Mouse (Mus musculus): Measurements from ENCODE around the gene 9330182O14Rik.
A peak's percentile ranks its signal among the peaks of the same experiment; 100 is the strongest.

Gene 9330182O14Rik

DNA sequence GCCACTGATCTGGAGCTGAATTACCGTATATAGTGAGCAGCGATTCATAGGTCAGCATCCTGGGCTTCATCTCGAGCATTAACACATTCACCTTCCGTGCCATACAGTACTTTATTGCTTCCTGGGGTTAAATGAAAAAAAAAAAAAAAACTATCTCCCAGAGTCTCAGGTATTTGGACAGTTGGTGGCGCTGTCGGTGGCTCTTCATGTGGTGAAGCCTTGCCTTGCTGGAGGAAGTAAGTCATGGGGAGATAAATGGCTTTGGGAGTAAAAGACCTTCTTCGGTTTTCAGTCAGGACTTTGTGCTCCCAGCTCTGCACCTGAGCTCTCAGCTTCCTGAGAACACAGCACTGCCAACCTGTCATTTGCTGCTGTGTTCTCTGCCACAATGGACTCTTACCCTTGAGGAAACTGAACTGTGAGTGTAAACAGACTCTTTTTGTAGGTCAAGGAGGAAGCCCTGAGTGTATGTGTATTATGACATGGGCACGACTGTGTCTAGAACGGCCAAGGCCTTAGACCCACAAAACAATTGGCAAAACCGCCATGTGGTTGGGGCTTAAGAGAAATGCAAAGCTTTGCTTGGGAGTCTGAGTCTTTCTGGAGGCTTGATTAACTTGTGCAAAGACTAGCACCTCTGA, at the start of gene 9330182O14Rik:
Gene 9330182O14Rik, plus strand, starts transcription at position 214 of the 641 bp plus-strand sequence.
- peak; percentile 11 for DNase-seq (ENCODE audit: low read depth)

DNA sequence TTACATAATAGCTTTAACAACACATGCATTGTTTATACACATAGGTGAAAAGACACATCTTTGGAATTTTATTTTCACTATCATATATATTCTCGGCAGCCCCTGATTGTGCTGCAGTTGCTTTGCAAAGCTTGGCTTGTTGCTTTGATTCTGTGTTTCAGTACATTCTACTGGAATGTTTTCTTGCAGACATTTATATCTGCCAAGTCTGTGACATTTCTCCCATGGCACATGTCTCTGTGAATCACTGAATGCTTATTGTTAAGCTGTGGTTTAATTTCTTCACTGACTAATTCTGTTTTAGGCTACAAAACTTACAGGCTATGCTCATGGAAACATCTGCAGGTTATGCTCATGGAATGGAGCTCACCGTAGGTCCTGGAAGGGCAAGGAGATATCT, 30.9 kb upstream of the 9330182O14Rik start:
- no peak for DNase-seq (ENCODE audit: low read depth)

DNA sequence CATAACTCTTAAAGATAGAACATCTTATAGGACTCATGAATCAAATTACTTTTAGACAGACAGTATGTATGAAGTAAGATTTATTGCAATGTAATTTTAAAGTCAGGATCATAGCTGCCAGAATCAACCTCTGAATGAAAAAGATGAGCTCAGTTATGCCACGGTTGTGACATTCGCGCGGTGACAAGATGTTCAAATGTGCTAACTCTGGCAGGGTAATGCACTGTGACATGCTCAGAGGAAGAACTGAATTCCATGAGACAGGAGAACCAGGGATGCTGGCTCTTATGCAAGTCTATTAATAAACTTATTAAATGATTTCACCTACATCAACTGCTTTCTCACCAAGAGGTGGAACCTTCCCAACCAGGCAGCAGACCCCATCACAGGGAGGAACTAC, 28.5 kb upstream of the 9330182O14Rik start:
- DNase-seq (ENCODE audit: low read depth): no peak

DNA sequence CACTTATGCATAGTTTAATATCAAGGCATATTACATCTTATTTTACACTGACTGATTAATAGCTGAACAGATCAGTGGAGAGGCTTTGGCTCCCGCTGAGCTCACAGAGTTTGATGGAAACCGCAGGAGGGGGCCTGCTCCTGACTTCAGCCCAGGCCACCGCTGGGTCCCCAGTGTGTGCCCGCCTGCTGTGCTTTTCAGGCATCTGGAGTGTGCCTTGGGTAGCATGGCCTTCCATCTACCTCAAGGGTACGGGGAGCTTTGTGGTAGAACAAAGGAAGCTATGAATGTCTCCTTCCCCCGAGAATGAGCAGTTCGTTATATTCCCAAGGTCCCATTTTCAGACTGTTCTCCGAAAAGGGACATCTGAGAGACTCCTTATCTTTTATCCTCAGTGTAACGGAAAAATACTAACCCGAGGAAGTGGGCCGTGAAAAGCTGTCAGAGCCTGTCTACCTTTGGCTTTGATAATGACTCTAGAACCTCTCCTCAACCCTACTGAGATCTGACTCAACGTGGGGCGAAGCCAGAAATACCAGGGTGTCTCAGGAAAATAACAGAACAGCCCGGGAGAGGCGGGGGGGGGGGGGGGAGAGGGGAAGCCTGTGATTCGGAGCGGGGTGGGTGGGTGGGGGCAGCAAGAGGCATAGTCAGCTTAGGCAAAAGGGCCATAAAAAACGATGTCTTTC, 20.1 kb upstream of the 9330182O14Rik start:
- DNase-seq (ENCODE audit: low read depth): no peak

DNA sequence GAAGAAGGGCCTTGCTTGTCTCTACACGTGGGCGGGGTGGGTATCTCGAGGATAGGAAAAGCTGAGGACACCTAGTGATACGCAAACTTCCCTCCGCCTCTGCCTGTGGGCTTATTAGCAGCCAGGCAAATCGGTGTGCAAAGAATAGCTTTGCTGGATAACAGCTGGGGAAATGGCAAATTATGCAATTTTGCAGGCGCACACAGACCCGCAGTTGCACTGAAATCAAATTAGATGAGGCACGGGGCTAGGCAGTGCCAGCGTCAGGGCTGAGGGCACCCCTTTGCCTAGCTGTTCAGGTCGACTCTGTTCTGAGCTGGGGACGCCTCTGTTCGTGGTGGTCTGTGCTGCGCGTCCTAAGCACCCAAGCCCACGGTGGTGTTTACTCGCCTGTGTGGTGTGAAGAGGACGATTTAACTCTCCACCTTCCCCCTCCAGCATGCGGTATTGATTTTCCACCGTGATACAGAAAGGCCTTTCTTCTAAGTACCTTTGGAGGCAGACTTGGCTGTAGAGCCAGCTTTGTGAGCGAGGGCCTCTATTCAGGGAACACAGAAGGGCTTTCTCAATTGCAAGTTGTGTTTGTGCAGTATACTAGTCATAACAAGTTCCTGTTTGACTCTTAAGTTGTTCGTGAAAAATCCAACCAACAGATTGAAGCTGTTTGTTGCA, 19.4 kb upstream of the 9330182O14Rik start:
- DNase-seq (ENCODE audit: low read depth): no peak

DNA sequence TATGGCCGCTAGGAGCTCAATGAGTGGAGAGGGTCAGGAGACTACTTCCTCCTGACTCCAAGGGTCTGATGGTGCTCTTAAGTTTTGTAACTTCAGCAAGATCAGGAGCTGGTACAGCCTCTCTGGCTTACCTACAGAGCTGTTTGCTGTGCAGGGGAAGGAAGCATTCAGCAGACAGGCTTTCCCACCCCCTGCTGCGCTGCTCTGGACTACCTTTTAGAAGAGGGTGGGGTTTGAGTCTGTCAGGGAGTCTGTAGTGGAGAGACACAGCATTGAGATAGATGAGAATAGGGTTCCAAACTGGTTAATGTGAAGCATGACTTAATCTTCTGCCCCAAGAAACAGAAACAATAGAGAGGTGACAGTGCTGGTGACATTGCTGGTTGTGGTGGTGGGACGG, 17.8 kb upstream of the 9330182O14Rik start:
- DNase-seq (ENCODE audit: low read depth): no peak

DNA sequence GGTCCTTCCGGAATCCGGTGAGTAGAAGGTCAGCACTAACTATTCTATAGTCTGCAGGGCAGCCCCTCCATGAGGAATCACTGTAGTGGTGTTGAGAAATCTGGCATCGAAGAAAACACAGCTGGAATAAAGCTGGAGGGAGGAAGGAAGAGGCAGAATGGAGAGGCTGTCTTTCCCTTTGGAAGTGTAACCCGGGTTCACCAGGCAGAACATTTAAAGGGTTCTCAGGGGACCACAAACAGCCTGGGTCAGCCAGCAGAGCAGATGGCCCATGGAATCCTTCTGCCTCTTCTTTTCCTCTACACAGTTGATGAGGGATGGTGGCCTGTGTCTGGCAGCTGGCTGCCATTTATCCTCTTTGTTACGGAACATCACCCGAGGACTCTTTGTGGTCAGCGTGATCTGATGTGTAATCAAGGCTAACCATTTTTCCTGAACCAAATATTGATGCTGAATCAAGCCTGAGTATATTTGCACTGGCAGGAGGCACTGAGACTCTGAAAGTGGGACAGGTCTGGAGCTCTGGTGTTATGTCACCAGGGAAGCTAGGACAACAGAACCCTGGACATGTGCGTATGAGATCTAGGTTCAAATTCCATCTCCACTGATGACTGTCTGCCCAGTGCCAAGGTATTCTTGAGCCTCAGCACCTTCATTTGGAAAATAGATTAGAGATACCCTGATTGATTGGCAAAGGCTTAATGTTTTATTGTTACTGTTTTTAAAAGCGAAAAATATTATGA, 9.8 kb upstream of the 9330182O14Rik start:
- DNase-seq (ENCODE audit: low read depth): no peak

DNA sequence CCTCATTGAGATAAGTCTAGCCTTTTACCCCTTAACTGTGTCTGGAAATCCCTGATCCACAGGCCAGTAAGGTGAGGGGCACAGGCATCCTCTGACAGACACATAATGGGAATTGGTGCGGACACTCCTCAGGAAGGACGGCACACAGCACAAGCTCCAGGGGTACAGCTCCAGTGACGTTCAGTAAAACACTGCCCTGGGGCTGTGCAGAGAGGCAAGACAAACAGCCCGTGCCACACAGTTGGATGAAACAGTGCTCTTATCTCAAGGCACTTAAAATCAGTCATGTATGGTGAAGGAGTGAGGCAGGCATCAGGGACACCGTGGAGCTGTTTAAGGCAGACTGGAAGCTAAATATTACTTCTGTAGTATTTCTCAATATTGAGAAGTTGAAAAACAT, 4.7 kb upstream of the 9330182O14Rik start:
- no peak for DNase-seq (ENCODE audit: low read depth)

DNA sequence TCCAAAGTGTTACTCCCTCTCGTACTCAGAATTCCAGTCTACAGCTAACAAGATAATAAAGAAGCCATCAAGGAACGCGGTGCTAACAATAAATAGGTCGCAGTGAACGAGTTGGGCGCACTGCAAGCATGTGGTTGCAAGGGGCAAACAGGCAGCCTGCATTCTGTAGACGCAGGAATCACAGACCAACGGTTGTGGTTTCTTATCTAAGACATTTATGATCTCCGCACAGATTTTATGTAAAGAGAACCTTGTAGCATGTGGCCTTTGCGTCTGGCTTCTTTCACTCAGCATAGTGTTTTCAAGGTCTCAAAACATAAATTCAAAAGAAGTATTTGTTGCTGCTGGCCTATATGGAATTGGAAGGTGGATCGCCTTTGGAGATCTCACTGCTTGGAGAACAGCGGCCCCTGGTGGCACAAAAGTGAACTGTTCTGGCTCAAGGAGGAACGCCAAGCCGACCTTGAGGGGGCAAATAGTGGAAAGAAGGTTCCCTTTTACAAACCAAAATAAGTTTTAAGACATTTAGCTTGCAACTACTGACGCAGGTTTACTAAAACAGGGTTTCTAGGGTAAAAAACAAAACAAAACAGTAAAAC, 3.2 kb upstream of the 9330182O14Rik start:
- peak; percentile 77 for DNase-seq (ENCODE audit: low read depth)

DNA sequence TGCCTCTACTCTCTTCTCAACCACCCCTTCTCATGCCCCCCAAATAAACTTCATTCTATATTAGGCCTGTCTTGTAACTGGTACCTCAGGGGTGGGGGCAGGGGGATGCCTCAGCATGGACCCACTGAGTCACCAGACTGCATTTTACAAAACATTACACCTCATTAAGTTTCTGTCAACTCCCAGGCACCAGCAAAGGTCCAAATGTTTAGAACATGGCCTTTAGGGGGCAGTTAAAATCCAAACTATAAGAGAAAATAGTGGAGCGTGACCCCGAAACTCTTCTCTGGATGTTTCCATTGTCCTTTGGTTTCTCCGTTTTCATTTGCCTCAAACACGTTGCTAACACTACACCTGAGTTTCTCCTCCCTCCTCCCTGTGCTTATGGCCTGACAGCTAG, 1.8 kb upstream of the 9330182O14Rik start:
- DNase-seq (ENCODE audit: low read depth): no peak

DNA sequence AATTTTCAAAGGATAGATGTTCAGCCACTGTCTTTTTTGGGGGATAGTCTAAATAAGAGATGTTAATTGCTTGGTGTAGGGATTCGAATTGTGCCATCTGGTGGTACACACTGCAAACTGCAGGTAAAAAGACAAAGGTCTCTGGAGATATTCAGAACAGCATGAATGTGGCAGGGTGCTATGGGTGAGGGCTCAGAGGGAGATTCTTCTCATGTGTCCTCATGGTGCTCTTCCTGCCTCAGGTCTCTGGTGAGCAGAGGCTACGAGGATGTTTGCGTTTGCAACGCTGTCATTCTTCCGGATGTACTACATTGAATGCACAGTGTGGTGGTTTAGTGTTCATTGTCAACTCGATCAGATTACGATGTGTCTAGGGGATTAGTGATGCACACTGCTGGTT, 10.1 kb downstream of the 9330182O14Rik start:
- peak; percentile 42 for DNase-seq (ENCODE audit: low read depth)

DNA sequence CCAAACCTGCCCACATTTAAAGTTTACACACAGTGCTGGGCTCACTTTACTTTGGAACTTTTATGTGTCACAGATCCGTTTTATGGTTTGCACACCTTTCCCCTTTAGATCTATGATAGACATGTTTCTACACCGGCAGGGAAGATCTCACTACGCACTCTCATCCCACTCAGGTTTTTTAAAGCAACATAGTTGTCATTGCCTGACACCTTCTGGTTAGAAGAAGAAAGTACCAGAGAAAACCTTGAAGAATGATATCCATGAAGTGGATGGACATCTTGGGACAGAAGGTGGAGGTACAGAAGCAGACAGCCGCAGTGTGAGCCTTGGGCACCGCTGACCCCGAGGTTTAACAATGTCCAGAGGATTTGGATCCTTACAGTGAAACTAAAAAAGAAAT, 23.5 kb downstream of the 9330182O14Rik start:
- no peak for DNase-seq (ENCODE audit: low read depth)

DNA sequence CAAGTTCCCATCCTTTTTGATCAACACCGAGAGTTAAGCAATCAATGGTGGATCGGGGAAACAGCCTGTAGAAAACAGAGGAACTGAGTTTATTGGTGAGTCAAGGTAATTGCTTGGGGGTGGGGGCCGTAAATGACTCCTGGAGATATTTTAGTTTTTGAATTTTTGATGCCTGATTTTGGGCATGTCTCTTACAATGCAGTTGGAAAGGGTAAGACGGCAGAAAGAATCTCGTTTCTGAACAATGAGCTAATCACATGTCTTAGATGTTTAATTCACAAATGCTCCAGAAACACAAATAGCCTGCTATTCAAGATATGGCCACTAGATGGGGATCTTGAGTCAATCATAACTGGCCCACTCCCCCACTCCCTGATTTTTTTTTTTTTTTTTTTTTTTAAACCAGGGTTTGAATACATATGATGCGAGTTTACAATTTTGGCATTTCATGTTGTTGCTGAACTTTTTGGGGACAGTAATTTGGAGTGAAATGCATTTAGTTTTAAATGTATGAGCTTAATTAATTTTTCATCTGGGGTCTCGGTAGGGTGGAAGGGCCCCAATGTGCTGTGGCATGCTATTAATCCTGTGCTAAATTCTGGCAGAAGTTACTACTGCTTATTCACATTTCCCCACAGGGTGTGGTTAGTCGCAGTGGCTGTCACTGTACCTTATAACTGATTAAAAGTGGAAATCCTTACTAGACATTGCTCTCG, 32.6 kb downstream of the 9330182O14Rik start:
- peak; percentile 49 for DNase-seq (ENCODE audit: low read depth)

DNA sequence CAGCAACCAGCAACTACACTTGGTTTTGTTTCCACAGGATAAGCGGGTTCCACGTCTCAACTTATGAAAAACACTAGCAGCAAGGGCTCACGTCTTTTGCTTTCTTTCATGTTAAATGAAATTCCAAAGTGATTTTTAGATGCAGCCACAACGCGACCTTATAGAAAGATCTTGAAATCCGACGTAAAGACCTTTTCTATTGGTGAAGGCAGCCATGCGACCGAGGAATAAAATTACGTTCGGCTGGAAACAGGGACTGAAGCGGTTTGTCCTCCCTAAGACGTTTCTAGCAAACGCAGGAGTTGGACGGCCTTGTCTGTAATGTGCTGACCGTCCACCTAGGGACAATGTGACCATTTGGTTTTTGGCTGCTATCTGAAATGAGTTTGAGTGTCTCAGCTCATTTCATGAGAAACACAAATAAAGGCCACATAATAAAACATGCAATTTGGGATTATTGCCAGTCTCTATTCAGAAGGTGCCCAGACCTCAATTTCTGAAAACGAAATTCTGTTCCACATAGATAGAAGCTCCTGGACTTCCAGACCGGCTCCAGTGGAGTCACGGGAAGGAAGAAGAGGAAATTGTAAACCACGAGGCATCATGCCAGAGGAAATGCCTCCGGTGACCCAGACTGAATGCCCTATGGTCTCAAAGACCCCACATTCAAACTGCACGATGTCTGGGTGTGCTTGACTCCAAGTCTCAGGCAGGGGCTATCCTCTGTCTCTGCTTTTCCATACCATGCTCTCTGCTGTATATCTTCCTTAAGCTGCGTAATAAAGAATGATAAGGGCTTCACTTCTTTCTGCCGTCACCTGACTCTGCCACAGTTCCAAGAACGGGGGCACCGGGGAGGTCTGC, 33.3 kb downstream of the 9330182O14Rik start:
- no peak for DNase-seq (ENCODE audit: low read depth)

DNA sequence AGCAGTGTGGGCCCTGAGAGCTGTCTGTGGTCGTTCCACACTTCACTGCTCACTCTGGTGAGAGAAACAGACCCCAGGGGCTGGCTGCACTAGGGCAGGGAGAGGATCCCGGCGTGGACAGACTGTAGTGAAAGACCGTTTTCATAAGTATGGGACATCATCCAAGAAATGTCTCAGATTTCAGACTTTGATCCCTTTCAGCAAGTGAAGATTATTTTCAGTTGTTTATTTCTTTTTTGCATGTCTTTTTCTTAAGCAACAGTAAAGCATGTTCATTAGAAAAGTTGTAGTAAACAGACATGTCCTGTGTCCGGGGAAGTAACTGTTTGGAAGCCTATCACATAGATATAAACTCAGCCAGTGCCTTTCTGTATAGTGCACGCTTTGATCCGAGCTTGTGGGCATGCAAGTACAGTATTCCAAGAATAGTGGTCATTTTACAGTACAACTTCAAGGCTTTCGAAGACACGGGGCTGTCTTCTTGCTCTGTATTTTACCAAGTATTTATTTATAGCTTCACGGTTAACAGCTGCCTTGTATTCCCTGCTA, 34.0 kb downstream of the 9330182O14Rik start:
- DNase-seq (ENCODE audit: low read depth): no peak

DNA sequence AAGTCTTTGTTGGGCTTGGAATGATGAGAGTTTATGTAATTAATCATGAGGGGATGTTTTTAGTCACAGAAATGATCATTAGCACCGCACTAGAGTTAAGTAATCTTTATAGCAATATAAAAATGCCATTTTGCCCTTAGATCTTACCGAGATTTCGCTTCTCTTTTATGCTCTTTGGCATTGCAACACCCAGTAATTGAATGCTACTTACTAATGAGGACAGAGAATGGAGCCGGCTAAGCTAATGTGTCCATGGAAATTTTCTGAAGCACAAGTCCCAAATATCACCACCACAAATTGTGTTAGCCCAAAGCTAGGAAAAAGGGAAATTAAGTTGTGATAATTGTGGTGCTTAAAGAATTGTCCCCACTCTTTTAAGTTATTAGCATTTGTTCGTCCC, 34.9 kb downstream of the 9330182O14Rik start:
- DNase-seq (ENCODE audit: low read depth): no peak

DNA sequence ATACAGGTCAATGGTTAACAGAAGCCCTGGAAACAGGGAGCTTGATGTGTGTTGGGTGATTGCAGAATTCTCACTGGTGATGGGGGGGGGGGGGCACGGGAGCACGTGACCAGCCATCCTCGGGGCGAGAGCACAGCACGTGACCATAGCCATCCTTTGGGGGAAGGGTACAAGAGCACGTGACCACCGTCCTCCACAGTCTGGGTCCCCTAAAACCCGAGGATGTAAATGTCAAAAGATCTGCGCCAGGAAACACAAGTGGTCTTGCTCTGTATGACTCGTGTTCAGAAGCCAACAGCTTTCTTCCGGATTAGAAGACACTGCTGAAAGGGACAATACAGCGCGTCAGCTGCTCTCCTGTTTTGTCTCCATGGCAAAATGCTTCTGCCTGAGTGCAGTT, 35.5 kb downstream of the 9330182O14Rik start:
- DNase-seq (ENCODE audit: low read depth): no peak

DNA sequence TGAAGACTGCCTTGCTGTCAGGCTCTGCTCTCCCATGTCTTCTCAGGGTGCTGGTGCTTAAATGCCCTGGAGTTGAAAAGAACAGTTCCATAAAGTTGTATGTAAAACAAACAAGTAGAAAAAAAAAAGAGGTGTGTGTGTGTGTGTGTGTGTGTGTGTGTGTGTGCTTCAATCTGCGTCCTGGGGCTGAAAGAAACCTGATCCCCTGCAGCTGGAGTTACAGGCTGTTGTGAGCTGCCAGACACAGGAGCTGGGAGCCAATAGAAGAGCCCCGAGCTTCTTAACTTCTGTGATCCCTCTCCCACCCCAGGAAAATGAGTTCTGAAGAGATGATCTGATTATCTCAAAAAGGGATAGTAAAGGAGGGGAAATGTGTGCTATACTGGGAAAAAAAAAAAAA, 45.3 kb downstream of the 9330182O14Rik start:
- DNase-seq (ENCODE audit: low read depth): no peak

DNA sequence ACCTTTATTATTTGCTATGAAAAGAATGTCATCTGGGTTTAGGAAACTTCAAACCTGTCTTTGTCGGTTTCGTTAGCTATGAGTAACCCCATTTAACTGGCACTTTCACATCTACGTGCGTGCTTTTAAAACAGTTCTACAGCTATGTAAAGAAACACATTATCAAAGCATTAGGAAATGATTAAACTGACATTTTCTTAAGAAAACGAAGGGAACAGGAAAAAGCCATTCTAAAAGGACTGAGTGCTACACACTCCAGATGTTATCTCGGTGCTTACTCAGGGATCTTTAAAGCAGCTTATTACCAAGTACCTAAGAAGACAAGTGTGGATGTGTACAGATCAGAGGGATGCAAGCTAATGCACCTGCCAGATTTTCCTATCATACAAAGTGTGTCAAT, 52.9 kb downstream of the 9330182O14Rik start:
- DNase-seq (ENCODE audit: low read depth): no peak
